Mouse (Mus musculus) thymus, postnatal 36 days (tissue): ENCODE results near the gene Osbpl6.

Source experiments
- DNase-seq, 2 experiments: peaks; one replicate each; pipeline ENCODE4 v3.0.0; 2022; ENCODE audit warnings: mixed read lengths in 2 of 2

The Osbpl6 gene

GRCm38 (mm10) chr2:76421411-76421924, 15.2 kb downstream of the Osbpl6 start:
- DNase-seq, result peak in 1 of 2 experiments; percentile 2

GRCm38 (mm10) chr2:76426816-76427215, 20.5 kb downstream of the Osbpl6 start:
- DNase-seq, result no peak

GRCm38 (mm10) chr2:76429318-76429717, 23.0 kb downstream of the Osbpl6 start:
- no peak for DNase-seq

- no peak for DNase-seq
Measured at GRCm38 (mm10) chr2:76429855-76430254, 23.5 kb downstream of the Osbpl6 start.

GRCm38 (mm10) chr2:76430539-76430938, 24.2 kb downstream of the Osbpl6 start:
- no peak for DNase-seq

- no peak for DNase-seq
Measured at GRCm38 (mm10) chr2:76434224-76434623, 27.9 kb downstream of the Osbpl6 start.

GRCm38 (mm10) chr2:76435667-76436239, 29.4 kb downstream of the Osbpl6 start:
- DNase-seq, result no peak

GRCm38 (mm10) chr2:76437372-76437771, 31.1 kb downstream of the Osbpl6 start:
- no peak for DNase-seq

GRCm38 (mm10) chr2:76439540-76439939, 33.2 kb downstream of the Osbpl6 start:
- DNase-seq, result no peak

- no peak for DNase-seq
Measured at GRCm38 (mm10) chr2:76442086-76442485, 35.8 kb downstream of the Osbpl6 start.

- DNase-seq, result no peak
Measured at GRCm38 (mm10) chr2:76449836-76450355, 43.6 kb downstream of the Osbpl6 start.

- no peak for DNase-seq
Measured at GRCm38 (mm10) chr2:76466723-76467122, 60.4 kb downstream of the Osbpl6 start.

- DNase-seq, result no peak
Measured at GRCm38 (mm10) chr2:76468204-76468603, 61.9 kb downstream of the Osbpl6 start.

- no peak for DNase-seq
Measured at GRCm38 (mm10) chr2:76469091-76469750, 62.9 kb downstream of the Osbpl6 start.

GRCm38 (mm10) chr2:76469751-76470099, 63.4 kb downstream of the Osbpl6 start:
- no peak for DNase-seq

- DNase-seq, result no peak
Measured at GRCm38 (mm10) chr2:76470391-76470790, 64.1 kb downstream of the Osbpl6 start.

- DNase-seq, result no peak
Measured at GRCm38 (mm10) chr2:76475788-76476187, 69.5 kb downstream of the Osbpl6 start.

GRCm38 (mm10) chr2:76488764-76489163, 82.5 kb downstream of the Osbpl6 start:
- DNase-seq, result no peak

GRCm38 (mm10) chr2:76490198-76490597, 83.9 kb downstream of the Osbpl6 start:
- DNase-seq, result no peak

- DNase-seq, result no peak
Measured at GRCm38 (mm10) chr2:76491371-76491770, 85.1 kb downstream of the Osbpl6 start.

GRCm38 (mm10) chr2:76492224-76492623, 85.9 kb downstream of the Osbpl6 start:
- DNase-seq, result no peak

GRCm38 (mm10) chr2:76496006-76496748, 89.9 kb downstream of the Osbpl6 start:
- no peak for DNase-seq

- no peak for DNase-seq
Measured at GRCm38 (mm10) chr2:76496749-76497140, 90.4 kb downstream of the Osbpl6 start.

GRCm38 (mm10) chr2:76498891-76499290, 92.6 kb downstream of the Osbpl6 start:
- DNase-seq, result no peak
